Mouse (Mus musculus): ENCODE data around the gene Anxa6.
"Not testable (repeated sequence)": the region's sequence is repeated elsewhere in the genome, so short reads cannot be mapped to it uniquely, and the experiment has no call there.

The Anxa6 gene

GRCm38 (mm10) chr11:54961164-54961850, 71.9 kb downstream of the Anxa6 start:
- no peak for DNase-seq (ENCODE audit: low spot score in 2 of 2)

- DNase-seq (ENCODE audit: low spot score in 2 of 2): no peak
These were observed 73.0 kb downstream of the Anxa6 start for GRCm38 (mm10) chr11:54960251-54960650.

GRCm38 (mm10) chr11:54958571-54959073, 74.6 kb downstream of the Anxa6 start:
- peak; percentile 41 to 46 for DNase-seq (ENCODE audit: low spot score in 2 of 2)

- not testable (repeated sequence) for DNase-seq (ENCODE audit: low spot score in 2 of 2)
These were observed 75.5 kb downstream of the Anxa6 start for GRCm38 (mm10) chr11:54957708-54958107.

GRCm38 (mm10) chr11:54956912-54957311, 76.3 kb downstream of the Anxa6 start:
- DNase-seq (ENCODE audit: low spot score in 2 of 2): peak; percentile 57 to 58

GRCm38 (mm10) chr11:54955735-54956480, 77.3 kb downstream of the Anxa6 start:
- peak; percentile 97 to 98 for DNase-seq (ENCODE audit: low spot score in 2 of 2)

GRCm38 (mm10) chr11:54955400-54955734, 77.9 kb downstream of the Anxa6 start:
- DNase-seq (ENCODE audit: low spot score in 2 of 2): not testable (repeated sequence)

GRCm38 (mm10) chr11:54954716-54955115, 78.5 kb downstream of the Anxa6 start:
- no peak for DNase-seq (ENCODE audit: low spot score in 2 of 2)

- no peak for DNase-seq (ENCODE audit: low spot score in 2 of 2)
These were observed 79.2 kb downstream of the Anxa6 start for GRCm38 (mm10) chr11:54953993-54954446.

- no peak for DNase-seq (ENCODE audit: low spot score in 2 of 2)
These were observed 80.6 kb downstream of the Anxa6 start for GRCm38 (mm10) chr11:54952651-54953050.

- DNase-seq (ENCODE audit: low spot score in 2 of 2): no peak
These were observed 82.6 kb downstream of the Anxa6 start for GRCm38 (mm10) chr11:54950684-54951083.

- no peak for DNase-seq (ENCODE audit: low spot score in 2 of 2)
These were observed 83.5 kb downstream of the Anxa6 start for GRCm38 (mm10) chr11:54949717-54950116.

GRCm38 (mm10) chr11:54944702-54945101, 88.5 kb downstream of the Anxa6 start:
- DNase-seq (ENCODE audit: low spot score in 2 of 2): no peak

GRCm38 (mm10) chr11:54940056-54940455, 93.2 kb downstream of the Anxa6 start:
- no peak for DNase-seq (ENCODE audit: low spot score in 2 of 2)

- no peak for DNase-seq (ENCODE audit: low spot score in 2 of 2)
These were observed 93.7 kb downstream of the Anxa6 start for GRCm38 (mm10) chr11:54939501-54939900.

- no peak for DNase-seq (ENCODE audit: low spot score in 2 of 2)
These were observed 96.5 kb downstream of the Anxa6 start for GRCm38 (mm10) chr11:54936771-54937140.

GRCm38 (mm10) chr11:54936035-54936770, 97.0 kb downstream of the Anxa6 start:
- no peak for DNase-seq (ENCODE audit: low spot score in 2 of 2)

- no peak for DNase-seq (ENCODE audit: low spot score in 2 of 2)
These were observed 99.0 kb downstream of the Anxa6 start for GRCm38 (mm10) chr11:54934198-54934597.

GRCm38 (mm10) chr11:54932540-54932939, 100.7 kb downstream of the Anxa6 start:
- DNase-seq (ENCODE audit: low spot score in 2 of 2): no peak

GRCm38 (mm10) chr11:54931405-54932093, 101.7 kb downstream of the Anxa6 start:
- DNase-seq (ENCODE audit: low spot score in 2 of 2): peak; percentile 30 to 68

GRCm38 (mm10) chr11:54930318-54930979, 102.8 kb downstream of the Anxa6 start:
- peak in 1 of 2 experiments; percentile 29 for DNase-seq (ENCODE audit: low spot score in 2 of 2)
